Mouse (Mus musculus) forebrain, postnatal 0 days (tissue): ENCODE results near the gene Zfp354a. TPM values are rescaled to one million over a fixed set of nuclear protein-coding genes. Genes with fewer than 3 reads are reported as not detected.
"Not testable (repeated sequence)": the region's sequence is repeated elsewhere in the genome, so short reads cannot be mapped to it uniquely, and the experiment has no call there.

Experiments used
- ATAC-seq: fragments of 200-750 bp; cut with Nextera tagmentation; 2 replicates; pipeline ENCODE4 v1.8.0; 2017; ENCODE audit warnings: mild to moderate bottlenecking, moderate library complexity
- DNase-seq: peaks from one replicate; pipeline ENCODE4 v3.0.0-alpha.2; 2015
- H3K27ac ChIP-seq: fragments of 300-500 bp; sonication (generic); 2 replicates; pipeline ENCODE4 v1.5.1; 2014; ENCODE audit warnings: low read depth, mild to moderate bottlenecking, antibody characterized with exemption, low read length, moderate library complexity, mixed read lengths
- H3K27me3 ChIP-seq: fragments of 300-500 bp; sonication (generic); 2 replicates; pipeline ENCODE4 v1.6.1; 2014; ENCODE audit warnings: mild to moderate bottlenecking, low read length, mixed read lengths; ENCODE audit not compliant: insufficient read depth
- H3K36me3 ChIP-seq: fragments of 300-500 bp; sonication (generic); 2 replicates; pipeline ENCODE4 v1.6.1; 2014; ENCODE audit warnings: mild to moderate bottlenecking, moderate library complexity; ENCODE audit not compliant: insufficient read depth
- H3K4me1 ChIP-seq: fragments of 300-500 bp; sonication (generic); 2 replicates; pipeline ENCODE4 v1.6.1; 2014; ENCODE audit warnings: antibody characterized with exemption; ENCODE audit not compliant: insufficient read depth
- H3K4me2 ChIP-seq: fragments of 300-500 bp; sonication (generic); 2 replicates; pipeline ENCODE4 v1.6.1; 2014; ENCODE audit warnings: low read depth, mild to moderate bottlenecking, moderate library complexity
- H3K4me3 ChIP-seq: fragments of 300-500 bp; sonication (generic); 2 replicates; pipeline ENCODE4 v1.5.1; 2014; ENCODE audit warnings: low read depth, low read length, mixed read lengths
- H3K9ac ChIP-seq: fragments of 300-500 bp; sonication (generic); 2 replicates; pipeline ENCODE4 v1.6.1; 2014; ENCODE audit warnings: mild to moderate bottlenecking
- H3K9me3 ChIP-seq: fragments of 300-500 bp; sonication (generic); 2 replicates; pipeline ENCODE4 v1.6.1; 2016; ENCODE audit warnings: low read length
- CTCF ChIP-seq: sonication (generic); IDR thresholded peaks from 2 replicates; pipeline ENCODE4 v1.5.1; 2016; ENCODE audit warnings: antibody characterized with exemption, control low read depth, low read depth
- WGBS: fragments of 180-500 bp; shearing (Covaris S2); extraction: QIAGEN DNeasy Blood & Tissue Kit; methylation state at CpG from one replicate; pipeline ENCODE4 v1.1.7; 2014; 5-methylcytosine and 5-hydroxymethylcytosine counted together
- polyA plus RNA-seq: library from polyadenylated mRNA; unstranded; fragments of >200 nt; fragmentation: Nextera tagmentation; extraction: Ambion mirVana; gene quantifications from 2 replicates; pipeline ENCODE4 v1.2.1, GENCODE M21; 2015
- total RNA-seq: library from RNA; depleted of rRNA; stranded (reverse); fragments of >200 nt; gene quantifications from 2 replicates; pipeline ENCODE4 v1.2.3, GENCODE M21; 2014; rRNA removed

Zfp354a gene
- total RNA-seq (13.3 and 20.4 TPM in 2 replicates), polyA plus RNA-seq (7.0 and 9.8 TPM in 2 replicates)

DNA sequence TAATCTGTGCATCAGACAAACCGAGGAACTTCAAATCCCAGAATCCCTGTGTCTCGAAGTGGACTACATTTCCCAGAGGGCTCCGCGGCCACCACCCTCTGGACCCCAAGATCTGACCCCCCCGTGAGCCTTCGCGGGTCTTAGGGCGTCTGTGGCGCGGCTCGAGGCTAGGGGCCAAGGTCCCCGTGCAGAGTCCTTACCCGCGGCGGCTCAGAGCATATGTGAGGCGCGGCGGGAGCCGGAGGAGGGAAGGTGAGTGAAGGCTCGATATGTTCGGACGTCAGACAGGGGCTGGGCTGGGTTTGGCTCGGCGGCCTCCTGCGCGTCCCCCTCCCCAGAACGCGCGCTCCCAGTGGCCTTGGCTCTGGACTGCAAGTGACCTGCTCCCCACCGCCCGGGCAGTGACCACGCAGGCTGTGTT, at the start of gene Zfp354a:
Zfp354a (plus strand) TSS at position 107 of the 421 bp plus-strand sequence.
- Histone ChIP-seq H3K4me2 (peak within 1 kb of the TSS; percentile 83), H3K27ac (peak within 1 kb of the TSS; percentile 62), H3K36me3 (peaks cover 4% of the 10 kb centered on the region; the same call in 1 of the 2 replicates), H3K4me3 (peak within 1 kb of the TSS; percentile 86), H3K27me3 (no peaks in the 10 kb centered on the region), H3K9me3 (no peaks in the 10 kb centered on the region), H3K4me1 (peaks cover 10% of the 10 kb centered on the region; the same call in 1 of the 2 replicates), H3K9ac (peak within 1 kb of the TSS; percentile 77)
- DNase-seq, result peak; percentile 83
- TF ChIP-seq CTCF, result peak; percentile 32; the same call in 1 of the 2 replicates
- peak; percentile 96 for ATAC-seq
- under 1% methylated on average over 32 of the region's 32 CpGs for WGBS

DNA sequence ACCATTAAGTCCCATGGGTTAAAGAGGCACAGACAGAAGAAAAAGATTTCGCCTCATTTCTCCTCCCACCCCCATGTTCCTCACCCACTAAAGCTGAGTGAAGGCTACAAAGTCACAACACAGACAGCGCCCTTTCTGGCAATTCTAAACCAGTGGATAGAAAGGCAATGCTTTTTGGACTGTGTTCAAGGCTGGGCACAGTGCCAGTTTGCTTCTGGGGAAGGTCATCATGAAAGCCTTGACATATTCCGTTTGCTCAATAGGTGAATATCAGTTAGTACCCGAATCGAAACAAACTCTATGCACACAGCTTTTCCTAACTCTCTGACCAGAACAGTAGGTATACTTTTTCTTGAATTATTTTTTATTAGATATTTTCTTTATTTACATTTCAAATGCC, 47.2 kb upstream of the Zfp354a start:
- no peak overlapping the region for H3K27ac ChIP-seq
- no peak for TF ChIP-seq CTCF
- H3K9ac ChIP-seq, result no peak overlapping the region
- H3K4me3 ChIP-seq, result no peak overlapping the region
- H3K9me3 ChIP-seq, result no peaks in the 10 kb centered on the region
- DNase-seq, result no peak
- H3K36me3 ChIP-seq, result no peaks in the 10 kb centered on the region
- no peaks in the 10 kb centered on the region for H3K4me1 ChIP-seq
- 71% methylated on average over 5 of the region's 5 CpGs for WGBS
- no peaks in the 10 kb centered on the region for H3K27me3 ChIP-seq
- H3K4me2 ChIP-seq, result no peak overlapping the region
- no peak for ATAC-seq

- H3K4me2 ChIP-seq, result no peak within 1 kb of the TSS
Measured at GRCm38 (mm10) chr11:51013936-51014335, 45.1 kb upstream of the Zfp354a start, which contains the start of gene Olfr54. Olfr54 (plus strand) TSS chr11:51014236.

GRCm38 (mm10) chr11:51016341-51016740, 42.7 kb upstream of the Zfp354a start:
- no peak for TF ChIP-seq CTCF
- DNase-seq (no peak), ATAC-seq (no peak)
- Histone ChIP-seq H3K27me3 (no peaks in the 10 kb centered on the region), H3K9me3 (no peaks in the 10 kb centered on the region), H3K36me3 (no peaks in the 10 kb centered on the region), H3K4me3 (no peak overlapping the region), H3K9ac (no peak overlapping the region), H3K4me2 (no peak overlapping the region), H3K4me1 (no peaks in the 10 kb centered on the region), H3K27ac (no peak overlapping the region)
- WGBS, result 59% methylated on average over 2 of the region's 2 CpGs

More at GRCm38 (mm10) chr11:51013936-51014335, 45.1 kb upstream of the Zfp354a start, which contains the start of gene Olfr54:
- H3K9ac ChIP-seq, result no peak within 1 kb of the TSS
- no peak for DNase-seq
- no peaks in the 10 kb centered on the region for H3K36me3 ChIP-seq
- no peak for TF ChIP-seq CTCF
- H3K9me3 ChIP-seq, result no peaks in the 10 kb centered on the region
- H3K27ac ChIP-seq, result no peak within 1 kb of the TSS
- H3K4me3 ChIP-seq, result no peak within 1 kb of the TSS
- WGBS, result 68% methylated on average over 1 of the region's 1 CpGs
- no peaks in the 10 kb centered on the region for H3K27me3 ChIP-seq
- H3K4me1 ChIP-seq, result no peaks in the 10 kb centered on the region
- ATAC-seq, result no peak

- not testable (repeated sequence) for H3K4me1 ChIP-seq, DNase-seq, H3K36me3 ChIP-seq, ATAC-seq, H3K27ac ChIP-seq, H3K4me3 ChIP-seq, H3K27me3 ChIP-seq, H3K9ac ChIP-seq, H3K9me3 ChIP-seq, H3K4me2 ChIP-seq
- WGBS, result 88% methylated on average over 11 of the region's 11 CpGs
Measured at GRCm38 (mm10) chr11:51026811-51027210, 32.2 kb upstream of the Zfp354a start.

DNA sequence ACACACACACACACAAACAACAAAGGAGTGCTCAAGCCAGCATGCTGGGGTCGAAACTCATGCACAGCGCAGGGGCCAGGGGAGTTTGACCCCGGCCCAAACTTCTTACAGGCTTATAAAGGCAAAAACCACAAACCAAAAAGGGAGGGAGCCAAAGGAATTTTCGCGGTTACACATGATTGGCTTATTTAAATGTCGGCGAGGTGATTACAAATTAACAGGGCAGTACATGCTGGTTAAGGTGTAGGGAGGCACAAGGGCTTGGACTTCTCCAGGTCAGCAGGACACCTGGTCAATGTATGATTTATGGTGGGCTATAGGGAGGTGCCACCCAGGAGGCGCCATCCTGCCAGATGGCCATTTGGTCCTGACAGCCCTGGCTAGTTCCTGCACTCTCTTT, 29.7 kb upstream of the Zfp354a start:
- not testable (repeated sequence) for H3K27ac ChIP-seq, H3K9me3 ChIP-seq, H3K9ac ChIP-seq, H3K4me1 ChIP-seq, H3K36me3 ChIP-seq, ATAC-seq, H3K4me2 ChIP-seq, DNase-seq, H3K4me3 ChIP-seq, H3K27me3 ChIP-seq
- 84% methylated on average over 8 of the region's 8 CpGs for WGBS

DNA sequence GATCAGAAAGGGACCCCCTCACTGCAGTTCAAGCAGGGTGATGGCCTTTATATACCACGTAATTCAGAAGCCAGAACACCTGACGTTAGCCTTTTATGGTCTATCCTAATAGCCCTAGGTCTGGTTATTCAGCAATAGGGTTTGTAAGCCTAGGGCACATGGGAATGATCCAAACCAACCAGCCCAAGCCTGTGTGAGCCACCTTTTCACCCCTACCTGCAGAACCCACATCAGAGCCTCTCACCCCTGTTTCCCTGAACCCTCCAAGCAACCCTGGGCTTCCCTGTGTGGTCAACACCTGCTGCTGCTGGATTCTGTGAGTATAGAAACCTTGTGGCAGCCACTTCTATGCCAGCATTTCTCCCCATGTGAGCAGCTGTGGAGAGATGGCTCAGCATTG, 28.8 kb upstream of the Zfp354a start:
- DNase-seq (no peak), ATAC-seq (no peak)
- no peaks in the 10 kb centered on the region for H3K27me3 ChIP-seq
- no peaks in the 10 kb centered on the region for H3K4me1 ChIP-seq
- no peak overlapping the region for H3K9ac ChIP-seq
- H3K4me3 ChIP-seq, result no peak overlapping the region
- WGBS, result 80% methylated on average over 2 of the region's 2 CpGs
- no peaks in the 10 kb centered on the region for H3K9me3 ChIP-seq
- no peak overlapping the region for H3K27ac ChIP-seq
- no peak overlapping the region for H3K4me2 ChIP-seq
- H3K36me3 ChIP-seq, result no peaks in the 10 kb centered on the region
- TF ChIP-seq CTCF, result no peak

GRCm38 (mm10) chr11:51032851-51033250, 26.2 kb upstream of the Zfp354a start:
- Histone ChIP-seq H3K9me3 (no peaks in the 10 kb centered on the region), H3K27me3 (no peaks in the 10 kb centered on the region), H3K4me3 (no peak overlapping the region), H3K27ac (no peak overlapping the region), H3K9ac (no peak overlapping the region), H3K4me2 (no peak overlapping the region), H3K4me1 (no peaks in the 10 kb centered on the region), H3K36me3 (no peaks in the 10 kb centered on the region)
- DNase-seq (peak; percentile 76), ATAC-seq (no peak)
- WGBS, result 8% methylated on average over 1 of the region's 1 CpGs
- TF ChIP-seq CTCF, result peak; percentile 94

- not testable (repeated sequence) for ATAC-seq, H3K4me1 ChIP-seq, H3K9ac ChIP-seq, DNase-seq, H3K4me2 ChIP-seq, H3K36me3 ChIP-seq, H3K4me3 ChIP-seq, H3K27me3 ChIP-seq, H3K27ac ChIP-seq, H3K9me3 ChIP-seq
Measured at GRCm38 (mm10) chr11:51034141-51034540, 24.9 kb upstream of the Zfp354a start.
